Mouse (Mus musculus): ENCODE data around the gene Gprc5b.

DNA sequence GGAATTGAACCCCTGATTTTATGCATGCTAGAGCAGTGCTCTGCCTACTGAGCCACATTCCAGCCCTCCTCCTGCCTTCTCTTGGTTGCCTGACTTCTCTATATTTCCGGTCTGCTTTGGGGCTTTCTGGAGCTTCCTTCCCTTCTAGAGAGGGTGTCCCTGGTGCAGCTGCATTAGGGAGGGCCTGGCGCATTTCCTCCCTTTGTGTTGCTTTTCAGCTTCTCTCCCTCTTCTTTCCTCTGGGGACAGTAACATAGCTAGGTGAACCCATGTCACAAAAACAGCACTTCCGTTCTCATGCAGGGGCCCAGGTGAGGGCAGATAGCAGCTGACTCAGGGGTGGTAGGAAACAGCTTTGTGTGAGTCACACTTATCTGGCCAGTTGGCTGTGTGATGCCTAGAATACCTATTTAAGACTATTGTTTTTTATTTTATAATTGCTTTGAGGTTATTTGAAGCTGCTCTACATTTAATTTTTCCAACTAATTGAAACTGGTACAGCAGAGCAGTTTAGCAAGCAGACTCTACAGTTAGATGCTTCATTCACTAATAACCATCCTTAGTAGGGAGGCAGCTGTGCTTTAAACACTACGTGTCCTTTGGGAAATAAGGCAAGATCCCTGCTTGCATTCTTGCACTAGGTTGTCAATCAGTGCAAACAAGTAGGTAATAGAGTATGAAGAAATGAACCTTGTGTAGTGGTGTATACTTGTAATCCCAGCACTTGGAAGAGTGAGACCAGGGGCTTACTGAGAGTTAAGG lies 72.4 kb downstream of the Gprc5b start:
- no peak for TF ChIP-seq CTCF (IDR thresholded peaks at IDR 0.05; ENCODE audit: low read depth, low read length)
- TF ChIP-seq POLR2A (IDR thresholded peaks at IDR 0.05; ENCODE audit: extremely low read depth, insufficient read depth, low read length): no peak

Measured in liver, adult 2 months (tissue).